Mouse (Mus musculus): Measurements from ENCODE around the gene Il18r1.

Il18r1 gene
- long read RNA-seq, experiment 1: 0 reads
- long read RNA-seq, experiment 2: 0 reads

DNA sequence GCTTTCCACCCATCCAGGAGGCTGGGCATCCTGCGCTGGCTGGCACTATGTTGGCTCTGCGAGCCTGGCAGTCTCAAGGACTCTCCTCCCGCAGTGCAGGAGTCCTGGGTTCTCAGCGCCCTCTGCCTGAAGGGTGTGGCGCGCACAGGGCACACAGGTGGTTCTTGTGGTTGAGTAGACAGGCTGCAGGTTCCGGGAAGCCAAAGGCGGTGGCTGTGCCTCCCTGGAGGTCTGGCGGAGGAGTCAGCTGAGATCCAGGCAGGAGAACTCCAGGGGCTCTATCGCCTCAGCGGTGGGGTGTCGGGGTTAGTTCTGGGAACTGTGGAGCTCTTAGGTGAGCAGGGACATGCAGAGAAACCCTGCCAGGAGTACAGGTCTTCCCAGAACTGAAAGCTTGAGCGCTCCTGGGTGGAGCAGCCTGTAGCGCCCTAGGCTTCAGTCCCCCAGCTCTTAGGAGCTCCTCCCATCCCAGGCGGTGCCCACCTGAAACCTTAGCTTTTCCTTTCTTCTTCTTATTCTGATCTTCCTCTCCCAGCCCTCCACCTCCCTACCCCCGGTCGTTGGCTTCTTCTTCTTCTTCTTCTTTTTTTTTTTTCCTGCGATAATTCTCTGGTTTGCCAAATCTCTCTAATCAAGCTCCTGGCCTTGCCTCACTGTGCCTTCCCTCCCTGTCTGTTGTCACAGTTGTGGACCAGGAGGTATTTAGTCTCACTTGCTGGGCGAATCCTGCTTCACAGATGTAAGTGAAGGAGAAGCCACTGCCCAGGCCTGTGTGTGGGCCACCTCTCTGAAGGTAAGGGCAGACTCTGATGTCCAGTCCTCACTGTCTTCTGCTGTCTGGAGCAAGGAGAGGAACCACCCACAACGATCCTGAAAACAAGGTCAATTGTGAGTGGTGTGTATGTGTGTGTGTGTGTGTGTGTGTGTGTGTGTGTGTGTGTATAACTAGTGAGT lies at the start of gene Il18r1:
Gene Il18r1, plus strand, starts transcription at position 76 of the 954 bp plus-strand sequence.
- intact Hi-C loops (cut with DNase I): no loop called here

- intact Hi-C loops (cut with DNase I): no loop called here
Observed at GRCm38 (mm10) chr1:40417034-40417433, 48.3 kb upstream of the Il18r1 start.

DNA sequence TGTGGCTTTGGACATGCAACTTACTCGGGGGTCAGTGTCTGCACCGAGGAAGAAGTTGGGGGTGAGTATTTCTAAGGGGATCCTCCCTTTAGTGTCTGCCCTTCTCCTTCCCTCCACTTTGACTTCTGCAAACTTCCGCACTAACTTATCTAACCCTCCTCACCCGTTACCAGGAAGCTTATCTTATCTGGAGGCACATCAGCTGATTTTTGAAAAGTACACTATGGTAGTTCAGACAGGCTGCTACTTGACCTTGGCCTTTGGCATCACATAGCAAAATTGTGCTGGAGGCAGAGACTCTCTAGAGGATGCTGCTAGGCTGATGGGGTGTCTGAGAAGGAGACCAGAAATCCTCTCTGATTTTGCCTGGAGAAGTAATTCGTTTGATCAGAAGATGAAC lies 46.8 kb upstream of the Il18r1 start:
- intact Hi-C loops (cut with DNase I): no loop called here

- intact Hi-C loops (cut with DNase I): no loop called here
Observed at GRCm38 (mm10) chr1:40423892-40424291, 41.5 kb upstream of the Il18r1 start.

- intact Hi-C loops (cut with DNase I): no loop called here
Observed at GRCm38 (mm10) chr1:40427270-40427669, 38.1 kb upstream of the Il18r1 start.

DNA sequence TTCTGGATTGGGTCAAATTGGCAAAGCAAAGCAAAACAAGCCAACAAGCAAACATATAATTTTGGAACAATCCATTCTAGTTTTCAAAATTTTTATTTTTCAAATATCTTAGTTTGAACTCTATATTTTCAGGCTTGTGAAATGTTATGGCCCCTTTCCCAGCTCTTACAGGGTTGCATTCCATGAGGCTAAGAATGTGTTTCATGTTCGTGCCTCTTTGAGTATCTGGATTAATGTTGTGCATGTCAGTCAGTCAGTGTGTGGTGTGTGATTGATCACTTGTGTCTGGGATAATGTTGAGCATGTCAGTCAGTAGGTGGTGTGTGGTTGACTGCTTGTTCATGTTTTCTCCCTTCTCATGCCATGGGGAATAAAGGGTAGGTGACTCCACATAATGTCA lies 37.5 kb upstream of the Il18r1 start:
- intact Hi-C loops (cut with DNase I): no loop called here

DNA sequence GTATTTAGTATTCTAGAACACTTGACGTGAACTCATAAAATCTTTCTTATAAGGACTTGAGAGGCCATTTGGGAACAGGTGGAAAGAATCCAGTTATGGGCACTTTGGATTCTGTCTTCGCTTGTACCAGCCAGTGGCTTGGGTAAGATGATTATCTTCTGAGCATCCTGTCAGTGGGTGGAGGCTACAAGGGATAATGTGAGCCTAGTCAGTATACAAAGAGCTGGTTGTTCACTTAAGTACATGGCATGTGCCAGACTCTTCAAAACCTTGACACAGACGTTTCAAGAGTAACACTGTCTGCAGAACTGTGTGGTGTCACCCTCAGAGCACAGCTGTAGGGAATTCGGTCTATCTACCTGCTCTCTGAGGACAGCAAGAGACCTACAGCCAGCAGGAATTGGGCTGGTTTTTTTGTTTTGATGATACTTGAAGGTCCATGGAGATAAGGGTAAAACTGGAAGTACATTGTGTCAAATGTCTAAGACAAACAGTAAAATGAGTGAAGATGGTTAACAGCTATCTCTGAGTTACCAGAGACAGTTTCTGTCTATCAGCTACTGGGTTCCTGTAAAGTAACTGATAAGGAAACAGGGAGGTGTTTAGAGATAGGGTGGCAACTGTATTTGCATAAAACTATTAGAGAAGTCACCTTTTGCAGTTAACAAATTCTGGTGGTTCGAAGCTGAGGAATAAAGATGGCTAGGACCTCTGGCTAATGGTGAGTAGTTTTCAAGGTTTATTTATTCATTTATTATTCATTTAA lies 36.3 kb upstream of the Il18r1 start, which contains the start of gene Il1rl1:
Gene Il1rl1, plus strand, starts transcription at position 661 of the 766 bp plus-strand sequence.
- intact Hi-C loops (cut with DNase I): no loop called here

DNA sequence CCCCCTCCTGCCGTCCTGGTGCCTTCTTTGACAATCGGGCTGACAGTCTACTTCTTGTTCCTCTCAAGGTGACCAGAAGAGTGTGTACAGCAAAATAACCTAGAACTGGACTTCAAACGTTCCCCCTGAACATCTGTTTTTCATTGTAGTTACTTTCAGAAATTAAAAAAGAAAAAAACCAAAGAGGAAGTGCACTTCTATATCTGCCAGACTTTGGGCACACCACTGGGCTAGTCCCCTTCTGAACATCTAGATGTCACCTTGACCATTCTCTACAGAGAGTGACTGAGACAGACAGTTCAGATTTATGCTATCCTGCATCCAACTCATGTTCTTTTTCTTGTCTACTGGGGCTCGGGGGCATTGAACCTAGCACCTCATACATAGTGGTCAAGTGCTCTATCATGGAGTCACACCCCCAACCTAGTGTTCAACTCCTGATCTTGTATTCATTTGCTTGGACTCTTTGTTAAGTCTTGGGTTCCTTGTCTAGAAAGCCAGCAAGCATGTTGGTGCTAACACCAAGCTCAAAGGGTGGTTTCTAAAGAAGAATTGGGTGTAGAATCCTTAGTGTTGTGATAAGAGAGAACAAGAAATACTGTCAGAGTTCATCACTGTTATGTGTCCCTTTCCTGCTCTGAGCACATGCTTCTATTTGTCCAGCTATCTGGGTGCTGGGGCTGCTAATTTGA lies 35.1 kb upstream of the Il18r1 start:
- intact Hi-C loops (cut with DNase I): no loop called here

- intact Hi-C loops (cut with DNase I): no loop called here
Observed at GRCm38 (mm10) chr1:40432169-40432568, 33.2 kb upstream of the Il18r1 start.

DNA sequence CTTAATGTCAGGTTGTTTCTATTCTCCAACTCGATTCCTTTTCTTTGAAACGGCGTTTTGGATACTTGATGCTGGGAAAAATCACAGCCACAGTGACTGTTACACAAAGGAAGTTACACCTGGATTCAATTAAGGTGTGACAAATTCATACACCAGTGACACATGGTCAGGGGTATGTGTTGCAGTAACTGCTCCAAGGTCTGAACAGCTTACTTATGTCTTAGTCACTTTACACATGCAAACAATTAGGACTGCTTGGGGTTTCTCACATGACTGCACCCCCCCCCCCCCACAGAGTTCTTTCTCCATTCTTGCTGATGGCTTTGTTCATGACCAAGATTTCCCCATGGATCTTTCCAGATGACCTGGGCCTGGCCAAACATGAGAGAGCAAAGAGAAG lies 29.4 kb upstream of the Il18r1 start:
- intact Hi-C loops (cut with DNase I): no loop called here

DNA sequence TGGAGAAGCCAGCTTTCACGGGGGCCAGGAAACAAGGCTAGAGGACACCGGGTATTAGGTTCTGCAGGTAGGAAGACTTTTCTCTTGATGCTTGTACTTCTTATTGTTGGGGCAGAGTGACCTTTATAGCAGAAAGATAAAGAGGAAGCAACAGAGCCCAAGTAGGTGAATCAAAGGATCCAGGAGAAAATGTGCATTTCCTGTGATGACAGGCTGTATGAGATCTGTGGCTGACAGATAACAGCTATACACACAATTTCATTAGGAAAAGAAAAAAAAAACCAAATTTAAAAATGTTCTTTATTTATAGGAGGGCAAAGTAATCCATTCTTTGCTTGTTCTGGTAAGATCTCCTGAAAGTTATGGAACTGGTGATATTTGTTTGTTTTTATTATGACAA lies 28.0 kb upstream of the Il18r1 start:
- intact Hi-C loops (cut with DNase I): no loop called here

DNA sequence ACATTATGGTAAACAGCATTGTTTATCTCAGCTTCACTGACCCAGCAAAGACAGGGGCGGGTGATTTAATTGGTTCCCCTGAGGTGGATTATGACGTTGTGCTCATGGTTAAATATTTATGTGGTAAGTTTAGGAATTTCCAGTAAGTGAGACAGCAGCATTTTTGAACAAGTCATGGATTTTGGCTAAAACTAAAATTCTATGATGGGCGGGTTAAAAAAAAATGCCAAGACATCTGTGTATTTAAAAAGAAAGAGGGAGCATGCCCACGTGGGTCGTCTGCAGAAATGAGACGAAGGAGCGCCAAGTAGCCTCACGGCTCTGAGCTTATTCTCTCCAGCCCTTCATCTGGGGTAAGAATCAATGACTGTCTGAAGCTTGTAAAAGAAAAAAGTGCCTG lies 25.8 kb upstream of the Il18r1 start:
- intact Hi-C loops (cut with DNase I): no loop called here

DNA sequence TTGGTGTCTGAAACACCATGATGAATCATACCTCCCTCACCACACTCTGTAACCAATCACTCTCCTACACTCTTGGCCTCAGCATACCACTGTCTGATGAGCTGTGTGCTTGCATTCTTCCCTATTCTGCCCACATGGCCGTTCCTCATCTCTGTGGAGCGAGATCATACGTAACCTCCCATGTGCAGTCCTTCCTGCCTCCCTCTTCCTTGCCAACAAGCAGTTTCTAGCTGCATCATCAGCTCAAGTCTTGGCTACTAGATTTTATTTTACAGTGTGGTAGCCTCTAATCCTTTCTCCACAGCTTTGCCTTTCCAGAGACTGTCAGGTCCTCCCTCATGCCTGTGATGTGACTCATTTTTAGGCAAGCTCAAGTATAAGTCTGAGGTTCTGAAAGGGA lies 20.6 kb upstream of the Il18r1 start:
- intact Hi-C loops (cut with DNase I): no loop called here

DNA sequence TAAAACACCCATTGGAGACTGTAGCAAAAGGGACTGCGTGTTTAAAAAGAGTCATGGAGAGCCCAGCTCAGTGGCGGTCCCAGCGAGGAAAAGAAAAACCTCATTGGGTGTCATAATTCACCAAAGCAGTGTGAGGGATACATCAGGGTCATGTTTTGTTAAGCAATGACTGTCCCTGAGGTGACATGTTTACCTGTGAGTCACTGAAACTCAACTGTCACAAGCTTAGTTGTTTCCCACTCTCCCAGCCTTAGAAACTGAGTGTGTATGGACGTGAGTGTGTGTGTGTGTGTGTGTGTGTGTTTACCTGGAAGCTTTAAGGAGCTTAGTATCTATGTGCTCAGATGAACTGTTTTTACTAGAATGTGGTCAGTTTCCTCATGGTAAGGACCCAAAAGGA lies 2.0 kb downstream of the Il18r1 start:
- intact Hi-C loops (cut with DNase I): no loop called here

GRCm38 (mm10) chr1:40468805-40469204 lies 3.5 kb downstream of the Il18r1 start:
- intact Hi-C loops (cut with DNase I): no loop called here

DNA sequence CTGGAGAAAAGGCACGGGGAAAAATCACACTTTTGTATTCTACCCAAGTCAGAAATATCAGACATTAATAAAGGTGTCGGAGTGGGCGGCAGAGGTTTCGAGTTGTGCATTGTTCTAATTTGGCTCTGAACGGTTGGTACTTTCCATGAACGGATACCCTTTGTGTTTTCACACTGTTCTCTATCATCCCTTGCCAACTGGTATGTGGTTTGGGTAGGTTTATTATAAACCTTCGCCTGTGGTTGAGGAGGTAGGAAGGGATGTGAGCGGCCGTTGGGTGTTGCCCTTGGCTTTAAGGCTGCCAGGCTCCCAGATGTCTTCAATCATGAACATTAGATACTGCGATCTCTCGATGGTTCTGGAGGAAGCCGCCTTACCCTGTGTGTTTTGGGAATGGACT lies 4.5 kb downstream of the Il18r1 start:
- intact Hi-C loops (cut with DNase I): no loop called here

GRCm38 (mm10) chr1:40472401-40472800 lies 7.0 kb downstream of the Il18r1 start:
- intact Hi-C loops (cut with DNase I): no loop called here

- intact Hi-C loops (cut with DNase I): no loop called here
Observed at GRCm38 (mm10) chr1:40473640-40474039, 8.3 kb downstream of the Il18r1 start.

DNA sequence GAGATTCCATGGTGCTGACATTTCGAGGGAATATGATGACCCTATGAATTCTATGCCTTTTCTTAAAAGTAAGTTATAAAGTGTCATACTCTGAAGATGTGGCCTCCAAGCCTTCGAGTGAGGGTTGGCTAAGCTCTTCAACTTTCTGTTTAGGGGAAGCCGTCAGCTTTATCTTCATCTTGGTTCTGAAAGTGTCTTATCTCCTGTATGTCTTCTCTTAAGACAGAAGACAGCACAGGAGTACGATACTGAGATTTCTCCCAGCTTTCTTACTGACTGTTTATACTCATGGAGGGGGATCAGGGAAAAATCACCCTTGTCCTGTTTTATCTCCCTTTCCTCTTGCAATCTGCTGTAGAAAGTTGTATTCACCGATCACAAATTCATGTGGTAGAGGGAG lies 9.0 kb downstream of the Il18r1 start:
- intact Hi-C loops (cut with DNase I): no loop called here

DNA sequence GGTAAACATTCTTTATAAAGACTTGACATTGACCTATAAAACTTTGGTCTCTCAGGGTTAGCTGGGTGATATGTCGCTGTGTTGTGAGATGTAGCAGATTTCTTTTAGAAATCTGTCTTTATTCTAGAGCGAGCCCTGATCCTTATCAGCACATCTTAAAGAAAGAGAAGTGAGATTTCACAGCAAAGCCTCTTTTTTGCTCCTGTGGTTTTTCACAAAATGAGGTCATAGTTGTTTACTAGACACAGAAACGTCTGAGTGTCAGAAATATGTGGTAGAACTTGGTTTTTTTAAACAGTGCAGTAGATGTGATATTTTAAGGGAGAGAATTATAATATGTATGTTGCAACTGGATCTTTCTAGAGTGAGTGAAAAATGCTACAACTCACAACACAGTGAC lies 10.3 kb downstream of the Il18r1 start:
- intact Hi-C loops (cut with DNase I): no loop called here

DNA sequence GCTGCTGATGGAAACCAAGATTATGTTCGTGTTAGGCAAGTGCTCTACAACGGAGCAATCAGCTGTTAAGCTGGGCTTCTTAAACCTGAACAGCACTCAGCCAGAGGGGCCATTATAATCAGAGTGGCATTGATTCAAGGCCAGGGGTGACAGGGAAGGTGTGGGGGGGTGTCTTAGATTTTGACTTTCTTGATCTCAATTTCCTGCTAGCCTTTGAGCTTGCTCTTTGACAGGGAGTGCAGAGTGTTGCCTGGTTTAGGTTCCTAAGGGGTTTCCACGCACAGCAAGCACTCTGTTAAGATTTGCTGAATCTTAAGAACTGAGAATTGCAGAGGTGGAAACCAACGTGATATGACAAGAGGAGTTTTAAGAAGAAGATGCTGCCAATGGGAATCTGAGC lies 11.4 kb downstream of the Il18r1 start:
- intact Hi-C loops (cut with DNase I): no loop called here

GRCm38 (mm10) chr1:40479505-40479923 lies 14.2 kb downstream of the Il18r1 start:
- intact Hi-C loops (cut with DNase I): no loop called here
